Mouse (Mus musculus) kidney, adult 2 months (tissue): Measurements from ENCODE around the gene Taldo1. TPM values are rescaled to one million over a fixed set of nuclear protein-coding genes. Genes with fewer than 3 reads are reported as not detected.

Source experiments
- DNase-seq: peaks from one replicate; pipeline ENCODE4 v3.0.0; 2021
- H3K27ac ChIP-seq: fragments of 200-500 bp; 2 replicates; pipeline ENCODE4 v1.5.1; 2012; ENCODE audit warnings: low read depth, low read length, control low read depth, inconsistent platforms; ENCODE audit not compliant: insufficient read depth
- H3K27me3 ChIP-seq: fragments of 200-500 bp; replicated peaks from 2 replicates; pipeline ENCODE4 v1.6.1; 2012; ENCODE audit warnings: mild to moderate bottlenecking, moderate library complexity, low read length, inconsistent platforms; ENCODE audit not compliant: control insufficient read depth, insufficient read depth
- H3K36me3 ChIP-seq: fragments of 200-500 bp; 2 replicates; pipeline ENCODE4 v1.6.1; 2012; ENCODE audit warnings: mild to moderate bottlenecking, moderate library complexity, low read length, inconsistent platforms; ENCODE audit not compliant: control insufficient read depth, insufficient read depth
- H3K4me1 ChIP-seq: fragments of 200-500 bp; 2 replicates; pipeline ENCODE4 v1.6.1; 2011; ENCODE audit warnings: low read length; ENCODE audit not compliant: control insufficient read depth, insufficient read depth
- H3K4me3 ChIP-seq: fragments of 200-500 bp; 2 replicates; pipeline ENCODE4 v1.5.1; 2011; ENCODE audit warnings: mild to moderate bottlenecking, low read depth, low read length, control low read depth; ENCODE audit not compliant: insufficient read depth
- CTCF ChIP-seq: fragments of 200-500 bp; conservative IDR thresholded peaks from 2 replicates; pipeline ENCODE4 v1.5.1; 2011; ENCODE audit warnings: low read depth, mild to moderate bottlenecking, control low read depth, low read length, moderate library complexity, mixed read lengths; ENCODE audit not compliant: insufficient read depth, insufficient read length
- POLR2A ChIP-seq: fragments of 200-500 bp; IDR thresholded peaks from one replicate; pipeline ENCODE4 v1.6.1; 2011; ENCODE audit warnings: low read depth, low read length, control low read depth
- WGBS: fragments of 180-500 bp; shearing (Covaris S2); methylation state at CpG from one replicate; pipeline ENCODE4 v1.1.7; 2018; 5-methylcytosine and 5-hydroxymethylcytosine counted together
- polyA plus RNA-seq: library from polyadenylated mRNA; depleted of rRNA; stranded (reverse); fragments of >200 nt; gene quantifications from 2 replicates; pipeline ENCODE4 v1.2.3, GENCODE M21; 2012

The Taldo1 gene
- polyA plus RNA-seq, 1 experiment = 366 TPM

DNA sequence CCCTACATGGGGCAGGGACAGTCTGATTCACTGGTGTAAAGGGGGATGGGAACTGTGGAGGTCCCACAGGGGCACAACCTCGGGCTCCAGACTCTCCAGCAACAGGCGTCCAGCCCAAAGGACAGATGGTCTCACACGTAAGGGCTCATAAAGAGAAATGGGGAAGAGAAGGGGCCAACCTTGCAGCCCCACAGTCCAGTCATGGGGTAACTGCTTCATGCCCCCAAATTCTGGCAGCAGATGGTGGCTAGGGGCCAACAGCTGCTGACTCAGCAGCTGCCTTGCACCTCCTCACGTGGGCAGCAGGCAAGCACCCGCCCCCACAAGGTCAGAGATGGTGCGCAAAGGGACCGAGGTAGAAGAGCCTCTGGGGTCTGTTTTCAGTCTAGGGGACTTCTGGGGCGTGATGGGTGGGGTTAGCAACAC lies 40.2 kb downstream of the Taldo1 start:
- Histone ChIP-seq H3K4me1 (peaks cover 36% of the 10 kb centered on the region), H3K36me3 (no peaks in the 10 kb centered on the region), H3K27ac (no peak overlapping the region), H3K4me3 (no peak overlapping the region), H3K27me3 (no peaks in the 10 kb centered on the region)
- whole genome bisulfite sequencing = 64% methylated on average over 8 of the region's 8 CpGs
- peak; percentile 49 for DNase-seq
- TF ChIP-seq POLR2A (no peak), CTCF (no peak)

DNA sequence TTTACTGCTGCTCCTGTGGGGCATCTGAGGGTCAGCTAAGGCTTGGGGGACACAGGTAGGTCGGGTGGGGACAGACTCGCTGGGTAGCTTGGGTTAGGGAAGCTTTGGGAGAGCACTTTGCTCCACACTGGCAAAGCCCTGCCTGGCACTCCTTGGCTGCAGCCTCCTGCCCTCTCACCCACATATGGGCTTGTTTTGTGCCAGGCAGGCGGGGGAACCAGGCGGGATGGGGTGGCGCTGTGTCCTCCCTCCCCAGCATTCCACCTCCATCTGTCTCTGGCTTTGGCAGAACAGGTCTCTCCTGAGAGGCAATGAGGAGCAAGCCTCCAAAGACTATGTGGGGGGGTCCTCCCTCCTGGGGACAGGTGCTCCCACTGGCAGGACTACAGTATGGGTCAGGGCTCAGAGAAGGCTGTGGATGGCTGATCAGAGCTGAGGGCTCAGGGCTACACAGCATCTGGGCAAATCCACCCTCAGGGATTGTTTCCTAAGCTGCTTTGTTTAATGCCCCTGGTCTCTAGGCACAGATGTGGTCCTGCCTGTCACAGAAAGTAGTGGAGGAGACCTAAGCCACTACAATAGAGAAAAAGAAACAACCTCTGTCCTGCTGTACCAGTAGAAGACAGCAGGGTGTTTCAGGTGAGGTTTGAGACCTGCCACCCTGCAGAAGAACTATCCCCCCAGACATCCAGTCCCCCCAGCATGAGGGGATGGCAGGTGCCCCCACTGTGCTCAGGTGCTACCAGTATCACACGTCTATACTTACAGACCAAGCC lies 40.9 kb downstream of the Taldo1 start:
- H3K36me3 ChIP-seq = no peaks in the 10 kb centered on the region
- TF ChIP-seq CTCF = no peak; the same call in 1 of the 2 replicates
- no peak for TF ChIP-seq POLR2A
- WGBS = 50% methylated on average over 6 of the region's 6 CpGs
- peak; percentile 80 for DNase-seq
- no peak overlapping the region for H3K27ac ChIP-seq
- peaks cover 36% of the 10 kb centered on the region for H3K4me1 ChIP-seq
- H3K27me3 ChIP-seq = no peaks in the 10 kb centered on the region
- H3K4me3 ChIP-seq = no peak overlapping the region

- 79% methylated on average over 15 of the region's 15 CpGs for WGBS
- Histone ChIP-seq H3K27ac (no peak overlapping the region), H3K4me3 (0 out of 2 replicates have a peak overlapping the region, but pooled peaks have one; percentile 60), H3K4me1 (peaks cover 36% of the 10 kb centered on the region), H3K36me3 (no peaks in the 10 kb centered on the region), H3K27me3 (no peaks in the 10 kb centered on the region)
- TF ChIP-seq POLR2A (no peak), CTCF (no peak)
- DNase-seq = no peak
Observed at GRCm38 (mm10) chr7:141433517-141434400, 41.8 kb downstream of the Taldo1 start.

- H3K27ac ChIP-seq = no peak overlapping the region
Observed at GRCm38 (mm10) chr7:141434464-141434863, 42.5 kb downstream of the Taldo1 start.

DNA sequence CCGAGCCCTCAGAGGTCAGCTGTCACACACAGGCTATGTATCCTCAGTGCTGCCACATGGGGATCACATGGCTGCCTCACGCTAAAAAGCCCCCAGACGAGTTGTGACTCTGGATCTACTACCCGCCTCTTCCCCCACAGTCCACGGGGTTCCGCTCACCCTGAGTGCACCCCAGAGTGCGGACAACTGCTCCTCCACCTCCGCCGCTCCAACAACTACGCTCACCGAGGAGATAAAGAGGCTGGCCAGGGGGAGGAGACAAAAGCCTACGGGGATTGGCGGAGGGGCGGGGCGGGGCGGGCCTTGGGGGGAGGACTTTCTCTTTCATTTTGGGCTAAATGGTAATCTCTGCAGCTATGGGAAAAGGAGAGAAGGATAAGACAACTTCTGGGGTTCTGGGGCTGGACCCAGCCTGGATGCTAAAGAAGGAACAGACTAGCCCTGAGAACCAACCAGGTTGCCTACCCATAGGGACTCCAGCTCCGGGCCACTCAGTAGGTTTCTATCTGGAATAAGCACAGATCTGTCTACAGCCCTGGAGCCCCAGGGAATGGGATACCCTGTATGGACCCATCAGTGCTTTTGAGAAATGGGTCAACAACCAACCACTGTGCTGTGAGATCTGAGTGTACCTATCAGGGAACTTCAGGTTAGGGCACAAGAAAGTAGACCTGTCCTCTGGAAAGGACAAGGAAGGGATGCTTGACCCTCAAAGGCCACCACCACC lies 43.3 kb downstream of the Taldo1 start:
- H3K36me3 ChIP-seq = no peaks in the 10 kb centered on the region
- H3K27me3 ChIP-seq = no peaks in the 10 kb centered on the region
- peak; percentile 72 for DNase-seq
- H3K4me3 ChIP-seq = peak overlapping the region; percentile 60
- WGBS = 6% methylated on average over 17 of the region's 17 CpGs
- TF ChIP-seq POLR2A = no peak
- no peak for TF ChIP-seq CTCF
- peaks cover 36% of the 10 kb centered on the region for H3K4me1 ChIP-seq
- peak overlapping the region; percentile 45; the same call in 1 of the 2 replicates for H3K27ac ChIP-seq

More at GRCm38 (mm10) chr7:141434464-141434863, 42.5 kb downstream of the Taldo1 start:
- DNase-seq = peak; percentile 56
- Histone ChIP-seq H3K36me3 (no peaks in the 10 kb centered on the region), H3K4me3 (peak overlapping the region; percentile 60; the same call in 1 of the 2 replicates), H3K27me3 (no peaks in the 10 kb centered on the region), H3K4me1 (peaks cover 36% of the 10 kb centered on the region)
- 21% methylated on average over 8 of the region's 8 CpGs for WGBS
- TF ChIP-seq POLR2A = no peak
- TF ChIP-seq CTCF = no peak

DNA sequence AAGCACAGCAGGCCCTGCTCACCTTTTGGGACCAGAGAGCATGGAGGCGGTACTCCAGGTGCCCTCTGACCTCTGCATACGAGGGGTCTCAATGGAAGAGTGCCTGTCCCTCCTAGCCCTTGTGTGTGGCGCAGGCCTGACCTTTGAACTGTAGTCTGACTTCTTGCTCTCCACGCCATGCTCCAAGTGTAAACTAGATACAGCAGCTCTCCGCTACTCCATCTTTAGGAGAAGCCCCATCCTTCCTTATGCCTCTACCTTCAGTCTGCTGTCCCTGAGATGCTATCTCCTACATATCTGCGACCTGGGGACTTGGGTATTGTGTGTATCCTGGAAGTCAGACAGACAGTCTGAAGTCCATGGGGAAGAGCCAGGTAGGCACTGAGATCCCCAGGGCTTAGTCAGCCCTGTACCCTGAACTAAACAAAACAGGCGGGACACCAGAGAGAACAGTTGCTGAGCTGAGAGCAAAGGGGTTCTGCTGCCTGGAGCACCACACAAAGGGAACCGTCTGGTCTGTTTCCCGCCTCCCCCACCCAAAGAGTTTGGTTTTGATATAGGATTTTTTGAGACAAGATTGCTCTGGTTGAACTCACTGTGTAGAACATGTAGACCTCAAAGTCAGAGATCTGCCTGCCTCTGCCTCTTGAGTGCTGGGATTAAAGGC lies 44.0 kb downstream of the Taldo1 start:
- H3K4me1 ChIP-seq = peaks cover 40% of the 10 kb centered on the region
- H3K4me3 ChIP-seq = 0 out of 2 replicates have a peak overlapping the region, but pooled peaks have one; percentile 34
- peak overlapping the region; percentile 45; the same call in 1 of the 2 replicates for H3K27ac ChIP-seq
- 67% methylated on average over 9 of the region's 9 CpGs for WGBS
- peak; percentile 42 for DNase-seq
- no peak for TF ChIP-seq POLR2A
- TF ChIP-seq CTCF = no peak
- H3K36me3 ChIP-seq = no peaks in the 10 kb centered on the region
- no peaks in the 10 kb centered on the region for H3K27me3 ChIP-seq
